ENCODE assay signal across 10 mouse cellular contexts in the genomic region with DNA sequence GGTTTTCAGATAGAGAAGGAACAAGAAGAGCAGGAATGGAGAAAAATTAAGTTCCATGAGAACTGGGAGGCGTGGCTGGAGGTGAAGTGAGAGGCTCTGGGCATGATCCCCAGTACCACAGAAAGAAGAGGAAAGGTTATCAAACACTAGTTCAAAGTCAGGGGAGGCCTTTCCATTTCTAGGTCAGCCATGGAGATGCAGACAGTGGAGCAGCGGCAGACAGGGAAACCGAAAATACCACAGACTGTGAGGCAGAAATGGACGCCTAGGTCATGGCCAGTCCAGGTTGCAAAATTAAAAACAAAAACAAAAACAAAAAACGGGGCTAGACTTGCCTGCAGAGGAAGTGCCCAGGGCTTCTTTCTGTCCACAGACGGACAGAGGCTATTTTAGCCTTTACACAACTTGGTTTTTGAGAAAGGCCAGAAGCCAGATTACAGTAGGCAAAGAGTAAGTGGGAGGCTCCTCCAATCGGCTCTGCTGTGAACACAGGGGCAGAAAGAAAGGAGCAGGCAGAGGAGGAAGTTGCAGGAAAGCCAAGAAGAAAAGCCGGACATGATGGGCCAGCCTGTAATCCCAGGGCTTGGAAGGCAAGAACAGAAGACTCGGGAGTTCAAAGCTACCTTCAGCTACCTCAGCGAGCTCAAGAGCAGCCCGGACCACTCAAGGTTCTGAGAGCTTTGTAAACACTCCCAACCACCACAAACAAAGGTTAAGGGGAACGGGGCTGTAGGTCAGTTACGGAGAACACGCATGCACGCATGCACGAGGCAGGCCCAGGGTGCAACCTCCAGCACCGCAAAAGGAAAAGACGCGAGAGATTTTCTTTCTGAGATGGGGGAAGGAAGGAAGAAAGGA. TPM values are rescaled to one million over a fixed set of nuclear protein-coding genes. Genes with fewer than 3 reads are reported as not detected.
DNase-seq lines count a peak whose midpoint lies in the region; ATAC-seq and TF ChIP-seq lines count a peak whose summit lies in the region.
"Had no signal": no experiment of that assay in that cellular context is flagged by ENCODE, and none has a peak within 500 bp of the region (broad histone marks: within the 10 kb centered on the region; RNA-seq: fewer than 3 reads in every experiment).

No protein-coding gene starts in this region.

- no peak overlapping the region for H3K9ac ChIP-seq in forebrain, embryonic 13.5 days
- H3K9ac ChIP-seq in forebrain, embryonic 15.5 days (replicated peaks) = no peak overlapping the region
- no peak overlapping the region for H3K9ac ChIP-seq in midbrain, embryonic 11.5 days (ENCODE audit: low read length)
- no peak overlapping the region for H3K9ac ChIP-seq in midbrain, embryonic 15.5 days
- no peak overlapping the region for H3K9ac ChIP-seq in liver, embryonic 12.5 days
- no peak overlapping the region for H3K9ac ChIP-seq in hindbrain, postnatal 0 days (replicated peaks; ENCODE audit: low read length)

- peaks cover 49% of the 10 kb centered on the region for H3K4me1 ChIP-seq in forebrain, embryonic 13.5 days
- H3K4me1 ChIP-seq in forebrain, embryonic 15.5 days = peaks cover 19% of the 10 kb centered on the region
- peaks cover 19% of the 10 kb centered on the region for H3K4me1 ChIP-seq in midbrain, embryonic 11.5 days (ENCODE audit: control insufficient read depth, insufficient read depth, low read length)
- H3K4me1 ChIP-seq in midbrain, embryonic 15.5 days = peaks cover 15% of the 10 kb centered on the region
- H3K4me1 ChIP-seq in liver, embryonic 12.5 days = peaks cover 15% of the 10 kb centered on the region
- H3K4me1 ChIP-seq in small intestine, adult 2 months (ENCODE audit: control insufficient read depth, insufficient read depth, insufficient read length, low read length) = peaks cover 9% of the 10 kb centered on the region
- peaks cover 11% of the 10 kb centered on the region; the same call in 1 of the 2 replicates for H3K4me1 ChIP-seq in hindbrain, postnatal 0 days (ENCODE audit: insufficient read depth, low read length)

- H3K4me3 ChIP-seq in forebrain, embryonic 13.5 days = no peak overlapping the region
- no peak overlapping the region for H3K4me3 ChIP-seq in forebrain, embryonic 15.5 days
- H3K4me3 ChIP-seq in midbrain, embryonic 11.5 days (ENCODE audit: low read depth, low read length) = no peak overlapping the region
- no peak overlapping the region for H3K4me3 ChIP-seq in midbrain, embryonic 15.5 days
- no peak overlapping the region for H3K4me3 ChIP-seq in liver, embryonic 12.5 days
- peak overlapping the region; percentile 2; the same call in 1 of the 2 replicates for H3K4me3 ChIP-seq in small intestine, adult 2 months (ENCODE audit: low read depth, low read length)
- no peak overlapping the region for H3K4me3 ChIP-seq in hindbrain, postnatal 0 days (ENCODE audit: low read length)
- H3K4me3 ChIP-seq: erythroblast, embryonic 14.5 days had no signal

- no peak for TF ChIP-seq POLR2A in small intestine, adult 2 months (IDR thresholded peaks at IDR 0.05; ENCODE audit: low read depth, low read length)

- no peaks in the 10 kb centered on the region for H3K27me3 ChIP-seq in forebrain, embryonic 13.5 days
- no peaks in the 10 kb centered on the region for H3K27me3 ChIP-seq in forebrain, embryonic 15.5 days
- H3K27me3 ChIP-seq in midbrain, embryonic 11.5 days (ENCODE audit: control insufficient read depth, insufficient read depth, low read length) = no peaks in the 10 kb centered on the region
- H3K27me3 ChIP-seq in midbrain, embryonic 15.5 days (replicated peaks) = no peaks in the 10 kb centered on the region
- H3K27me3 ChIP-seq in liver, embryonic 12.5 days (replicated peaks) = peaks cover 34% of the 10 kb centered on the region
- no peaks in the 10 kb centered on the region for H3K27me3 ChIP-seq in small intestine, adult 2 months (ENCODE audit: control insufficient read depth, insufficient read depth, low read length)
- no peaks in the 10 kb centered on the region for H3K27me3 ChIP-seq in hindbrain, postnatal 0 days (ENCODE audit: insufficient read depth, low read length)
- H3K27me3 ChIP-seq: Patski had no signal

- no peak for ATAC-seq in forebrain, embryonic 13.5 days
- no peak for ATAC-seq in forebrain, embryonic 15.5 days (replicated peaks)
- no peak for ATAC-seq in midbrain, embryonic 11.5 days (ENCODE audit: low FRiP score)
- ATAC-seq in midbrain, embryonic 15.5 days (replicated peaks) = no peak
- ATAC-seq in liver, embryonic 12.5 days = no peak
- ATAC-seq in hindbrain, postnatal 0 days = no peak
- ATAC-seq: Patski had no signal

- H3K4me2 ChIP-seq in forebrain, embryonic 13.5 days = no peak overlapping the region
- H3K4me2 ChIP-seq in forebrain, embryonic 15.5 days (replicated peaks) = no peak overlapping the region
- no peak overlapping the region for H3K4me2 ChIP-seq in midbrain, embryonic 11.5 days
- no peak overlapping the region for H3K4me2 ChIP-seq in midbrain, embryonic 15.5 days
- H3K4me2 ChIP-seq in liver, embryonic 12.5 days = peak overlapping the region; percentile 29
- H3K4me2 ChIP-seq in hindbrain, postnatal 0 days (ENCODE audit: low read depth, low read length) = no peak overlapping the region

- DNase-seq in midbrain, embryonic 11.5 days (ENCODE audit: low spot score, missing footprints) = peak; percentile 67
- DNase-seq in hindbrain, postnatal 0 days (ENCODE audit: low spot score) = no peak
- no peak for DNase-seq in left cerebral cortex, adult 11 months (ENCODE audit: low spot score)

- no peak for TF ChIP-seq CTCF in small intestine, adult 2 months (IDR thresholded peaks at IDR 0.05; ENCODE audit: extremely low read depth, insufficient read length, insufficient replicate concordance, low read depth, low read length)
- no peak for TF ChIP-seq CTCF in hindbrain, postnatal 0 days (IDR thresholded peaks at IDR 0.05; ENCODE audit: low read depth)

- H3K9me3 ChIP-seq in forebrain, embryonic 13.5 days (replicated peaks) = no peaks in the 10 kb centered on the region
- no peaks in the 10 kb centered on the region for H3K9me3 ChIP-seq in forebrain, embryonic 15.5 days
- no peaks in the 10 kb centered on the region for H3K9me3 ChIP-seq in midbrain, embryonic 11.5 days (ENCODE audit: control insufficient read depth, low read length)
- no peaks in the 10 kb centered on the region for H3K9me3 ChIP-seq in midbrain, embryonic 15.5 days
- H3K9me3 ChIP-seq in liver, embryonic 12.5 days (replicated peaks) = no peaks in the 10 kb centered on the region
- no peaks in the 10 kb centered on the region for H3K9me3 ChIP-seq in hindbrain, postnatal 0 days (ENCODE audit: low read length)

- 81% methylated on average over 19 of the region's 19 CpGs for WGBS in forebrain, embryonic 13.5 days
- WGBS in forebrain, embryonic 15.5 days = 81% methylated on average over 19 of the region's 19 CpGs
- WGBS in midbrain, embryonic 11.5 days = 84% methylated on average over 19 of the region's 19 CpGs
- WGBS in midbrain, embryonic 15.5 days = 79% methylated on average over 19 of the region's 19 CpGs
- WGBS in liver, embryonic 12.5 days (ENCODE audit: insufficient replicate concordance) = 38% methylated on average over 19 of the region's 19 CpGs
- 37% methylated on average over 19 of the region's 19 CpGs for WGBS in small intestine, adult 2 months
- WGBS in hindbrain, postnatal 0 days = 83% methylated on average over 19 of the region's 19 CpGs

- 0 out of 2 replicates have a peak, but pooled peaks cover 5% of the 10 kb centered on the region for H3K36me3 ChIP-seq in forebrain, embryonic 13.5 days (ENCODE audit: poor library complexity, severe bottlenecking)
- no peaks in the 10 kb centered on the region for H3K36me3 ChIP-seq in forebrain, embryonic 15.5 days
- H3K36me3 ChIP-seq in midbrain, embryonic 11.5 days (ENCODE audit: control insufficient read depth, insufficient read depth, low read length) = no peaks in the 10 kb centered on the region; the same call in 1 of the 2 replicates
- H3K36me3 ChIP-seq in midbrain, embryonic 15.5 days (replicated peaks) = no peaks in the 10 kb centered on the region
- no peaks in the 10 kb centered on the region for H3K36me3 ChIP-seq in liver, embryonic 12.5 days
- H3K36me3 ChIP-seq in small intestine, adult 2 months (ENCODE audit: control insufficient read depth, insufficient read depth, low read length) = no peaks in the 10 kb centered on the region
- H3K36me3 ChIP-seq in hindbrain, postnatal 0 days (ENCODE audit: insufficient read depth, low read length) = no peaks in the 10 kb centered on the region

- H3K27ac ChIP-seq in forebrain, embryonic 13.5 days = peak overlapping the region; percentile 40
- H3K27ac ChIP-seq in forebrain, embryonic 15.5 days (replicated peaks) = no peak overlapping the region
- H3K27ac ChIP-seq in midbrain, embryonic 11.5 days (ENCODE audit: low read depth, low read length) = no peak overlapping the region
- H3K27ac ChIP-seq in midbrain, embryonic 15.5 days = no peak overlapping the region
- peak overlapping the region; percentile 5; the same call in 1 of the 2 replicates for H3K27ac ChIP-seq in liver, embryonic 12.5 days
- H3K27ac ChIP-seq in small intestine, adult 2 months (ENCODE audit: insufficient read depth, low read depth, low read length) = peak overlapping the region; percentile 34; the same call in 1 of the 2 replicates
- H3K27ac ChIP-seq in hindbrain, postnatal 0 days = no peak overlapping the region

RNA-seq across cellular contexts. Expression of a gene that starts 6.6 kb away (rescaled TPM):
- polyA plus RNA-seq in forebrain, embryonic 13.5 days (2015; fragmentation: Nextera tagmentation; extraction: Ambion mirVana) = 27.7 and 28.2 TPM in 2 replicates
- 21.8 and 22.5 TPM in 2 replicates for polyA plus RNA-seq in forebrain, embryonic 15.5 days (2015; fragmentation: Nextera tagmentation; extraction: Ambion mirVana)
- 51.9 and 52.5 TPM in 2 replicates for polyA plus RNA-seq in midbrain, embryonic 11.5 days (2014; fragmentation: Nextera tagmentation; extraction: Ambion mirVana)
- 22.7 and 24.6 TPM in 2 replicates for polyA plus RNA-seq in midbrain, embryonic 15.5 days (2015; fragmentation: Nextera tagmentation; extraction: Ambion mirVana)
- 4.8 and 5.9 TPM in 2 replicates for polyA plus RNA-seq in liver, embryonic 12.5 days (2016; fragmentation: Nextera tagmentation; extraction: Ambion mirVana)
- polyA plus RNA-seq in small intestine, adult 2 months (2012; rRNA removed) = 4.6 and 4.8 TPM in 2 replicates
- 24.2 and 30.8 TPM in 2 replicates for total RNA-seq in hindbrain, postnatal 0 days (2014; rRNA removed)
- polyA plus RNA-seq in hindbrain, postnatal 0 days (2015; fragmentation: Nextera tagmentation; extraction: Ambion mirVana) = 38.4 and 40.2 TPM in 2 replicates
- polyA plus RNA-seq: erythroblast, embryonic 14.5 days had no signal

Comparison
In these comparisons a context has a peak if more than half of its experiments do, and no peak if none do; other contexts are left out.
1. H3K27ac ChIP-seq: peak in forebrain, embryonic 13.5 days (single experiment), liver, embryonic 12.5 days (single experiment) and small intestine, adult 2 months (single experiment); none in forebrain, embryonic 15.5 days (single experiment), midbrain, embryonic 11.5 days (single experiment), midbrain, embryonic 15.5 days (single experiment) and hindbrain, postnatal 0 days (single experiment).